Mouse (Mus musculus) testis, adult 2 months (tissue): Measurements from ENCODE around the gene Tbc1d8b. TPM values are rescaled to one million over a fixed set of nuclear protein-coding genes. Genes with fewer than 3 reads are reported as not detected.
"Not testable (repeated sequence)": the region's sequence is repeated elsewhere in the genome, so short reads cannot be mapped to it uniquely, and the experiment has no call there.

Experiments
- H3K27ac ChIP-seq: fragments of 200-500 bp; 2 replicates; pipeline ENCODE4 v1.5.1; 2012; ENCODE audit warnings: low read depth, low read length; ENCODE audit not compliant: control insufficient read depth, insufficient read depth
- H3K27me3 ChIP-seq: fragments of 200-500 bp; 2 replicates; pipeline ENCODE4 v1.6.1; 2012; ENCODE audit warnings: mild to moderate bottlenecking, low read length, moderate library complexity; ENCODE audit not compliant: control insufficient read depth, insufficient read depth
- H3K36me3 ChIP-seq: fragments of 200-500 bp; 2 replicates; pipeline ENCODE4 v1.6.1; 2012; ENCODE audit warnings: mild to moderate bottlenecking, low read length; ENCODE audit not compliant: control insufficient read depth, insufficient read depth
- H3K4me1 ChIP-seq: fragments of 200-500 bp; 2 replicates; pipeline ENCODE4 v1.6.1; 2012; ENCODE audit warnings: low read length; ENCODE audit not compliant: control insufficient read depth, insufficient read depth
- H3K4me3 ChIP-seq: fragments of 200-500 bp; 2 replicates; pipeline ENCODE4 v1.5.1; 2012; ENCODE audit warnings: low read depth, mild to moderate bottlenecking, low read length, moderate library complexity, mixed read lengths; ENCODE audit not compliant: control insufficient read depth
- CTCF ChIP-seq: fragments of 200-500 bp; IDR thresholded peaks from 2 replicates; pipeline ENCODE4 v1.5.1; 2012; ENCODE audit warnings: low read depth, mild to moderate bottlenecking, inconsistent platforms, low read length, moderate library complexity; ENCODE audit not compliant: control insufficient read depth, insufficient read depth, insufficient replicate concordance
- POLR2A ChIP-seq: fragments of 200-500 bp; IDR thresholded peaks from 2 replicates; pipeline ENCODE4 v1.6.1; 2012; ENCODE audit warnings: low read depth, mild to moderate bottlenecking, inconsistent platforms, low read length, moderate library complexity; ENCODE audit not compliant: control insufficient read depth
- polyA plus RNA-seq: library from polyadenylated mRNA; depleted of rRNA; stranded (reverse); fragments of >200 nt; gene quantifications from 2 replicates; pipeline ENCODE4 v1.2.3, GENCODE M21; 2012

Tbc1d8b gene
- polyA plus RNA-seq, 1 experiment: 0.67 TPM

GRCm38 (mm10) chrX:139665829-139666228 lies 19.0 kb upstream of the Tbc1d8b start:
- Histone ChIP-seq H3K4me1 (no peaks in the 10 kb centered on the region), H3K36me3 (no peaks in the 10 kb centered on the region), H3K4me3 (no peak overlapping the region), H3K27me3 (no peaks in the 10 kb centered on the region), H3K27ac (no peak overlapping the region)
- TF ChIP-seq POLR2A (no peak), CTCF (no peak)

- H3K4me1 ChIP-seq: no peaks in the 10 kb centered on the region; the same call in 1 of the 2 replicates
- no peaks in the 10 kb centered on the region for H3K27me3 ChIP-seq
- no peaks in the 10 kb centered on the region for H3K36me3 ChIP-seq
- TF ChIP-seq CTCF (no peak), POLR2A (no peak)
- H3K4me3 ChIP-seq: peak overlapping the region; percentile 93
- H3K27ac ChIP-seq: peak overlapping the region; percentile 36; the same call in 1 of the 2 replicates
These were observed 404 bp upstream of the Tbc1d8b start for GRCm38 (mm10) chrX:139684410-139684774.

GRCm38 (mm10) chrX:139714381-139714780 lies 29.6 kb downstream of the Tbc1d8b start, which contains the start of gene Gm15013:
Gm15013 (minus strand) TSS chrX:139714481.
- Histone ChIP-seq H3K4me1 (no peaks in the 10 kb centered on the region), H3K27me3 (no peaks in the 10 kb centered on the region), H3K36me3 (no peaks in the 10 kb centered on the region), H3K27ac (no peak within 1 kb of the TSS), H3K4me3 (no peak within 1 kb of the TSS)
- TF ChIP-seq POLR2A (no peak), CTCF (no peak)

- TF ChIP-seq POLR2A: no peak
- no peak for TF ChIP-seq CTCF
- H3K27me3 ChIP-seq: no peaks in the 10 kb centered on the region
- H3K36me3 ChIP-seq: no peaks in the 10 kb centered on the region
These were observed 37.6 kb downstream of the Tbc1d8b start for GRCm38 (mm10) chrX:139722350-139722749.

GRCm38 (mm10) chrX:139730541-139730940 lies 45.7 kb downstream of the Tbc1d8b start:
- Histone ChIP-seq H3K4me1 (no peaks in the 10 kb centered on the region), H3K27me3 (no peaks in the 10 kb centered on the region), H3K27ac (no peak overlapping the region), H3K36me3 (no peaks in the 10 kb centered on the region), H3K4me3 (no peak overlapping the region)
- no peak for TF ChIP-seq CTCF
- TF ChIP-seq POLR2A: no peak

More at GRCm38 (mm10) chrX:139722350-139722749, 37.6 kb downstream of the Tbc1d8b start:
- H3K4me1 ChIP-seq: no peaks in the 10 kb centered on the region
- no peak overlapping the region for H3K4me3 ChIP-seq
- no peak overlapping the region for H3K27ac ChIP-seq

GRCm38 (mm10) chrX:139737066-139737465 lies 52.3 kb downstream of the Tbc1d8b start:
- no peaks in the 10 kb centered on the region for H3K4me1 ChIP-seq
- no peak for TF ChIP-seq POLR2A
- TF ChIP-seq CTCF: no peak
- H3K27ac ChIP-seq: no peak overlapping the region
- no peaks in the 10 kb centered on the region for H3K36me3 ChIP-seq
- H3K27me3 ChIP-seq: no peaks in the 10 kb centered on the region
- no peak overlapping the region for H3K4me3 ChIP-seq

- H3K36me3 ChIP-seq: no peaks in the 10 kb centered on the region
- H3K4me1 ChIP-seq: no peaks in the 10 kb centered on the region
- no peak overlapping the region for H3K27ac ChIP-seq
- H3K27me3 ChIP-seq: no peaks in the 10 kb centered on the region
- no peak overlapping the region for H3K4me3 ChIP-seq
- TF ChIP-seq POLR2A: no peak
- peak; percentile 37; the same call in 1 of the 2 replicates for TF ChIP-seq CTCF
These were observed 67.1 kb downstream of the Tbc1d8b start for GRCm38 (mm10) chrX:139751855-139752254.

- H3K36me3 ChIP-seq, H3K27ac ChIP-seq, H3K4me3 ChIP-seq, H3K4me1 ChIP-seq, H3K27me3 ChIP-seq: not testable (repeated sequence)
These were observed 73.8 kb downstream of the Tbc1d8b start for GRCm38 (mm10) chrX:139758634-139759033.
